ENCODE assay signal across 14 mouse cellular contexts in genomic region chr2:92692623-92693022, GRCm38 (mm10).
DNase-seq lines count a peak whose midpoint lies in the region; ATAC-seq and TF ChIP-seq lines count a peak whose summit lies in the region.
"Had no signal": no experiment of that assay in that cellular context is flagged by ENCODE, and none has a peak within 500 bp of the region (broad histone marks: within the 10 kb centered on the region; RNA-seq: fewer than 3 reads in every experiment).

No protein-coding gene starts in this region.

- H3K4me2 ChIP-seq in forebrain, postnatal 0 days (ENCODE audit: low read depth) = no peak overlapping the region
- H3K4me2 ChIP-seq in forebrain, embryonic 15.5 days (replicated peaks) = no peak overlapping the region
- H3K4me2 ChIP-seq in liver, postnatal 0 days (ENCODE audit: low read depth, low read length) = no peak overlapping the region
- H3K4me2 ChIP-seq: embryonic facial prominence, embryonic 12.5 days; hindbrain, embryonic 13.5 days; liver, embryonic 15.5 days had no signal

- peak; percentile 42 for ATAC-seq in forebrain, postnatal 0 days
- ATAC-seq in forebrain, embryonic 15.5 days (replicated peaks) = no peak
- no peak for ATAC-seq in liver, postnatal 0 days

- H3K9ac ChIP-seq in forebrain, postnatal 0 days = no peak overlapping the region
- H3K9ac ChIP-seq in forebrain, embryonic 15.5 days (replicated peaks) = no peak overlapping the region
- no peak overlapping the region for H3K9ac ChIP-seq in liver, postnatal 0 days (replicated peaks)
- H3K9ac ChIP-seq: embryonic facial prominence, embryonic 12.5 days; hindbrain, embryonic 13.5 days; liver, embryonic 15.5 days had no signal

- no peaks in the 10 kb centered on the region for H3K36me3 ChIP-seq in forebrain, postnatal 0 days (ENCODE audit: insufficient read depth)
- no peaks in the 10 kb centered on the region for H3K36me3 ChIP-seq in forebrain, embryonic 15.5 days
- H3K36me3 ChIP-seq in liver, postnatal 0 days (replicated peaks; ENCODE audit: insufficient read depth, low read length) = no peaks in the 10 kb centered on the region
- H3K36me3 ChIP-seq: embryonic facial prominence, embryonic 12.5 days; hindbrain, embryonic 13.5 days; liver, embryonic 15.5 days had no signal

- no peak overlapping the region for H3K4me3 ChIP-seq in forebrain, postnatal 0 days (ENCODE audit: low read depth, low read length)
- no peak overlapping the region for H3K4me3 ChIP-seq in forebrain, embryonic 15.5 days
- H3K4me3 ChIP-seq in liver, postnatal 0 days (ENCODE audit: low read depth, low read length) = no peak overlapping the region
- H3K4me3 ChIP-seq: embryonic facial prominence, embryonic 12.5 days; hindbrain, embryonic 13.5 days; liver, embryonic 15.5 days; myocyte had no signal

- no peaks in the 10 kb centered on the region for H3K27me3 ChIP-seq in forebrain, postnatal 0 days (ENCODE audit: insufficient read depth, low read length)
- H3K27me3 ChIP-seq in forebrain, embryonic 15.5 days = no peaks in the 10 kb centered on the region
- H3K27me3 ChIP-seq in liver, postnatal 0 days (ENCODE audit: insufficient read depth, low read length) = no peaks in the 10 kb centered on the region
- H3K27me3 ChIP-seq: embryonic facial prominence, embryonic 12.5 days; liver, embryonic 15.5 days had no signal

- DNase-seq in forebrain, postnatal 0 days = peak; percentile 63
- DNase-seq in liver, postnatal 0 days = no peak
- DNase-seq in liver = no peak
- peak; percentile 25 for DNase-seq in cerebellum, adult 9-11 months
- DNase-seq in right cerebral cortex, postnatal 36 days (ENCODE audit: low spot score in 2 of 2) = peak; percentile 47 to 70
- no peak for DNase-seq in urinary bladder, postnatal 25 days (ENCODE audit: low spot score)
- DNase-seq in urinary bladder, postnatal 10 days (ENCODE audit: low spot score) = no peak
- DNase-seq: gastrocnemius, postnatal 36 days; thymus, adult 18-20 months had no signal

- no peak for TF ChIP-seq EP300 in liver, postnatal 0 days (IDR thresholded peaks at IDR 0.05; ENCODE audit: low read depth)

- 29% methylated on average over 1 of the region's 1 CpGs for WGBS in forebrain, postnatal 0 days
- WGBS in forebrain, embryonic 15.5 days = 56% methylated on average over 1 of the region's 1 CpGs
- whole genome bisulfite sequencing in liver, postnatal 0 days (ENCODE audit: insufficient replicate concordance) = 37% methylated on average over 1 of the region's 1 CpGs

- peaks cover 27% of the 10 kb centered on the region for H3K4me1 ChIP-seq in forebrain, postnatal 0 days (ENCODE audit: insufficient read depth)
- H3K4me1 ChIP-seq in forebrain, embryonic 15.5 days = peaks cover 21% of the 10 kb centered on the region
- H3K4me1 ChIP-seq in liver, postnatal 0 days (ENCODE audit: insufficient read depth) = no peaks in the 10 kb centered on the region
- H3K4me1 ChIP-seq: embryonic facial prominence, embryonic 12.5 days; liver, embryonic 15.5 days had no signal

- H3K9me3 ChIP-seq in forebrain, postnatal 0 days (ENCODE audit: low read length) = no peaks in the 10 kb centered on the region
- H3K9me3 ChIP-seq in forebrain, embryonic 15.5 days = no peaks in the 10 kb centered on the region
- no peaks in the 10 kb centered on the region for H3K9me3 ChIP-seq in liver, postnatal 0 days (ENCODE audit: low read length)
- H3K9me3 ChIP-seq: embryonic facial prominence, embryonic 12.5 days; hindbrain, embryonic 13.5 days; liver, embryonic 15.5 days had no signal

- peak; percentile 48 for TF ChIP-seq CTCF in forebrain, postnatal 0 days (IDR thresholded peaks at IDR 0.05; ENCODE audit: low read depth)
- peak; percentile 18; the same call in 1 of the 2 replicates for TF ChIP-seq CTCF in liver, postnatal 0 days (IDR thresholded peaks at IDR 0.05; ENCODE audit: low read depth)

- peak overlapping the region; percentile 54 for H3K27ac ChIP-seq in forebrain, postnatal 0 days (ENCODE audit: low read depth, low read length)
- no peak overlapping the region for H3K27ac ChIP-seq in forebrain, embryonic 15.5 days (replicated peaks)
- no peak overlapping the region for H3K27ac ChIP-seq in liver, postnatal 0 days (ENCODE audit: low read depth)
- H3K27ac ChIP-seq: embryonic facial prominence, embryonic 12.5 days; hindbrain, embryonic 13.5 days; liver, embryonic 15.5 days had no signal

Comparison
In these comparisons a context has a peak if more than half of its experiments do, and no peak if none do; other contexts are left out.
1. DNase-seq: peak in forebrain, postnatal 0 days (single experiment), cerebellum, adult 9-11 months (single experiment) and right cerebral cortex, postnatal 36 days (2 of 2); none in liver, postnatal 0 days (single experiment), liver (single experiment), urinary bladder, postnatal 25 days (single experiment) and urinary bladder, postnatal 10 days (single experiment).